Mouse (Mus musculus) stomach, postnatal 0 days (tissue): ENCODE data around the gene Rnf151.

Experiments
- CTCF ChIP-seq: IDR thresholded peaks from 2 replicates; pipeline ENCODE4 v1.5.1; 2016; ENCODE audit warnings: antibody characterized with exemption, low read depth, mild to moderate bottlenecking, moderate library complexity
- EP300 ChIP-seq: optimal IDR thresholded peaks from 2 replicates; pipeline ENCODE3; 2016; ENCODE audit warnings: antibody characterized with exemption

DNA sequence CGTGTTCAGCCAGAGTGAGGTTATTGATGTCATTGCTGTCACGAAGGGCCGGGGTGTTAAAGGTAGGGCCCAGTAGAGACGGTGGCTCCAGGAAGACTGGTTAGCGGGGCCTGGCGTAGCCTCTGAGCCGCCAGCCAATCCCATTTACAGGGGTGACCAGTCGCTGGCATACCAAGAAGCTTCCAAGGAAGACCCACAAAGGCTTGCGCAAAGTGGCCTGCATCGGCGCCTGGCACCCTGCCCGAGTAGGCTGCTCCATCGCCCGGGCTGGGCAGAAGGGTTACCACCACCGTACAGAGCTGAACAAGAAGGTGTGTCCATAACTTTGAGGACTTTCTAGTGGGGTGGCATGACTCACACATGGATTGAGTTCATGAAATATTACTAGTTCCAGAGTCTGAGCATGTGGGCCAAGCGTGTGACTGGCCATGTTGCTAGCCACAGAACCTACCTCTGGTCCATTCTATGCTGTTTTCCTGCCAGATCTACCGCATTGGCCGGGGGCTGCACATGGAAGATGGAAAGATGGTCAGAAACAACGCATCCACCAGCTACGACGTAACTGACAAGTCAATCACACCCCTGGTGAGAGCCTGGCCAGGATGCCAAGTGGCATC, 15.7 kb upstream of the Rnf151 start:
- TF ChIP-seq CTCF (no peak), EP300 (no peak)
